Mouse (Mus musculus): Measurements from ENCODE around the gene Mgp. TPM values are rescaled to one million over a fixed set of nuclear protein-coding genes. Genes with fewer than 3 reads are reported as not detected.
A peak's percentile ranks its signal among the peaks of the same experiment; 100 is the strongest.

The Mgp gene
- polyA plus RNA-seq, 1 experiment from 2014 or later: 16.2 TPM

GRCm38 (mm10) chr6:136847267-136847666 is 28.4 kb downstream of the Mgp start:
- no peak for ATAC-seq (ENCODE audit: low FRiP score)
- no peaks in the 10 kb centered on the region for H3K27me3 ChIP-seq

GRCm38 (mm10) chr6:136845706-136846480 is 29.7 kb downstream of the Mgp start:
- Histone ChIP-seq H3K4me1 (replicated peaks) (no peaks in the 10 kb centered on the region), H3K9ac (no peak overlapping the region), H3K36me3 (no peaks in the 10 kb centered on the region), H3K27ac (no peak overlapping the region), H3K4me3 (no peak overlapping the region), H3K27me3 (peaks cover 2% of the 10 kb centered on the region; the same call in 1 of the 2 replicates), H3K4me2 (no peak overlapping the region), H3K9me3 (no peaks in the 10 kb centered on the region)
- ATAC-seq (ENCODE audit: low FRiP score): no peak
- 74% methylated on average over 5 of the region's 5 CpGs for WGBS

More at GRCm38 (mm10) chr6:136847267-136847666, 28.4 kb downstream of the Mgp start:
- H3K9ac ChIP-seq: no peak overlapping the region
- H3K27ac ChIP-seq: no peak overlapping the region
- no peaks in the 10 kb centered on the region for H3K4me1 ChIP-seq (replicated peaks)
- no peak overlapping the region for H3K4me2 ChIP-seq
- no peaks in the 10 kb centered on the region for H3K9me3 ChIP-seq
- WGBS: 93% methylated on average over 3 of the region's 3 CpGs
- no peaks in the 10 kb centered on the region for H3K36me3 ChIP-seq
- H3K4me3 ChIP-seq: no peak overlapping the region

GRCm38 (mm10) chr6:136844903-136845302 is 30.7 kb downstream of the Mgp start:
- Histone ChIP-seq H3K4me1 (replicated peaks) (no peaks in the 10 kb centered on the region), H3K9me3 (no peaks in the 10 kb centered on the region), H3K27me3 (peaks cover 2% of the 10 kb centered on the region; the same call in 1 of the 2 replicates), H3K4me2 (no peak overlapping the region), H3K27ac (no peak overlapping the region), H3K36me3 (no peaks in the 10 kb centered on the region), H3K9ac (no peak overlapping the region), H3K4me3 (no peak overlapping the region)
- ATAC-seq (ENCODE audit: low FRiP score): no peak
- 45% methylated on average over 2 of the region's 2 CpGs for WGBS

- 82% methylated on average over 3 of the region's 3 CpGs for WGBS
- peaks cover 5% of the 10 kb centered on the region; the same call in 1 of the 2 replicates for H3K27me3 ChIP-seq
- no peak overlapping the region for H3K9ac ChIP-seq
- H3K4me2 ChIP-seq: no peak overlapping the region
- H3K36me3 ChIP-seq: no peaks in the 10 kb centered on the region
- no peak overlapping the region for H3K4me3 ChIP-seq
- ATAC-seq (ENCODE audit: low FRiP score): no peak
- H3K9me3 ChIP-seq: no peaks in the 10 kb centered on the region
- no peak overlapping the region for H3K27ac ChIP-seq
- no peaks in the 10 kb centered on the region for H3K4me1 ChIP-seq (replicated peaks)
Observed at GRCm38 (mm10) chr6:136837323-136837722, 38.3 kb downstream of the Mgp start.

GRCm38 (mm10) chr6:136835352-136835751 is 40.3 kb downstream of the Mgp start, which contains the start of gene Smco3:
Smco3 (minus strand) TSS chr6:136835452.
- Histone ChIP-seq H3K9me3 (no peaks in the 10 kb centered on the region), H3K4me2 (no peak within 1 kb of the TSS), H3K27ac (no peak within 1 kb of the TSS), H3K4me1 (replicated peaks) (no peaks in the 10 kb centered on the region), H3K36me3 (no peaks in the 10 kb centered on the region), H3K9ac (0 out of 2 replicates have a peak within 1 kb of the TSS, but pooled peaks have one; percentile 19), H3K27me3 (peaks cover 21% of the 10 kb centered on the region), H3K4me3 (no peak within 1 kb of the TSS)
- 72% methylated on average over 4 of the region's 4 CpGs for WGBS
- no peak for ATAC-seq (ENCODE audit: low FRiP score)

GRCm38 (mm10) chr6:136831712-136832111 is 43.9 kb downstream of the Mgp start:
- no peak for ATAC-seq (ENCODE audit: low FRiP score)
- Histone ChIP-seq H3K27ac (no peak overlapping the region), H3K36me3 (no peaks in the 10 kb centered on the region), H3K9me3 (no peaks in the 10 kb centered on the region), H3K4me1 (replicated peaks) (peaks cover 10% of the 10 kb centered on the region), H3K4me2 (no peak overlapping the region), H3K27me3 (peaks cover 23% of the 10 kb centered on the region), H3K4me3 (no peak overlapping the region), H3K9ac (no peak overlapping the region)
- WGBS: 82% methylated on average over 5 of the region's 5 CpGs

GRCm38 (mm10) chr6:136828681-136829080 is 46.9 kb downstream of the Mgp start:
- Histone ChIP-seq H3K27me3 (peaks cover 22% of the 10 kb centered on the region), H3K27ac (peak overlapping the region; percentile 92), H3K4me3 (peak overlapping the region; percentile 50), H3K36me3 (peaks cover 15% of the 10 kb centered on the region), H3K9ac (peak overlapping the region; percentile 66), H3K4me2 (peak overlapping the region; percentile 62), H3K4me1 (replicated peaks) (peaks cover 15% of the 10 kb centered on the region), H3K9me3 (no peaks in the 10 kb centered on the region)
- ATAC-seq (ENCODE audit: low FRiP score): no peak
- 36% methylated on average over 4 of the region's 4 CpGs for WGBS

GRCm38 (mm10) chr6:136827881-136828561 is 47.6 kb downstream of the Mgp start, which contains the start of gene Wbp11:
Wbp11 (minus strand) TSS chr6:136828233.
- H3K36me3 ChIP-seq: peaks cover 17% of the 10 kb centered on the region
- under 1% methylated on average over 45 of the region's 45 CpGs for WGBS
- peak; percentile 100 for ATAC-seq (ENCODE audit: low FRiP score)
- peak within 1 kb of the TSS; percentile 68 for H3K4me2 ChIP-seq
- H3K4me1 ChIP-seq (replicated peaks): peaks cover 15% of the 10 kb centered on the region
- peak within 1 kb of the TSS; percentile 92 for H3K27ac ChIP-seq
- peak within 1 kb of the TSS; percentile 98 for H3K4me3 ChIP-seq
- H3K9ac ChIP-seq: peak within 1 kb of the TSS; percentile 98
- peaks cover 22% of the 10 kb centered on the region for H3K27me3 ChIP-seq
- H3K9me3 ChIP-seq: no peaks in the 10 kb centered on the region

GRCm38 (mm10) chr6:136827516-136827880 is 48.1 kb downstream of the Mgp start, which contains the start of gene BC049715:
BC049715 (plus strand) TSS chr6:136827626.
- peaks cover 22% of the 10 kb centered on the region for H3K27me3 ChIP-seq
- peak within 1 kb of the TSS; percentile 98 for H3K9ac ChIP-seq
- H3K4me3 ChIP-seq: peak within 1 kb of the TSS; percentile 98
- peak within 1 kb of the TSS; percentile 92 for H3K27ac ChIP-seq
- H3K9me3 ChIP-seq: no peaks in the 10 kb centered on the region
- ATAC-seq (ENCODE audit: low FRiP score): no peak
- peak within 1 kb of the TSS; percentile 68 for H3K4me2 ChIP-seq
- peaks cover 15% of the 10 kb centered on the region for H3K4me1 ChIP-seq (replicated peaks)
- H3K36me3 ChIP-seq: peaks cover 22% of the 10 kb centered on the region
- WGBS: under 1% methylated on average over 34 of the region's 34 CpGs

- no peaks in the 10 kb centered on the region for H3K9me3 ChIP-seq
- peak overlapping the region; percentile 68 for H3K4me2 ChIP-seq
- 22% methylated on average over 7 of the region's 7 CpGs for WGBS
- peak overlapping the region; percentile 98 for H3K4me3 ChIP-seq
- peak overlapping the region; percentile 98 for H3K9ac ChIP-seq
- no peak for ATAC-seq (ENCODE audit: low FRiP score)
- peaks cover 22% of the 10 kb centered on the region for H3K27me3 ChIP-seq
- peaks cover 26% of the 10 kb centered on the region for H3K36me3 ChIP-seq
- peaks cover 15% of the 10 kb centered on the region for H3K4me1 ChIP-seq (replicated peaks)
- no peak overlapping the region for H3K27ac ChIP-seq
Observed at GRCm38 (mm10) chr6:136827116-136827515, 48.5 kb downstream of the Mgp start.

GRCm38 (mm10) chr6:136824987-136825386 is 50.6 kb downstream of the Mgp start:
- Histone ChIP-seq H3K4me2 (no peak overlapping the region), H3K36me3 (peaks cover 47% of the 10 kb centered on the region), H3K27me3 (0 out of 2 replicates have a peak, but pooled peaks cover under 1% of the 10 kb centered on the region), H3K9me3 (no peaks in the 10 kb centered on the region), H3K4me3 (no peak overlapping the region), H3K4me1 (replicated peaks) (peaks cover 15% of the 10 kb centered on the region), H3K9ac (no peak overlapping the region), H3K27ac (no peak overlapping the region)
- ATAC-seq (ENCODE audit: low FRiP score): no peak
- 95% methylated on average over 8 of the region's 8 CpGs for WGBS
